Comparison of ENCODE assay signal across 15 mouse cellular contexts in the genomic region with DNA sequence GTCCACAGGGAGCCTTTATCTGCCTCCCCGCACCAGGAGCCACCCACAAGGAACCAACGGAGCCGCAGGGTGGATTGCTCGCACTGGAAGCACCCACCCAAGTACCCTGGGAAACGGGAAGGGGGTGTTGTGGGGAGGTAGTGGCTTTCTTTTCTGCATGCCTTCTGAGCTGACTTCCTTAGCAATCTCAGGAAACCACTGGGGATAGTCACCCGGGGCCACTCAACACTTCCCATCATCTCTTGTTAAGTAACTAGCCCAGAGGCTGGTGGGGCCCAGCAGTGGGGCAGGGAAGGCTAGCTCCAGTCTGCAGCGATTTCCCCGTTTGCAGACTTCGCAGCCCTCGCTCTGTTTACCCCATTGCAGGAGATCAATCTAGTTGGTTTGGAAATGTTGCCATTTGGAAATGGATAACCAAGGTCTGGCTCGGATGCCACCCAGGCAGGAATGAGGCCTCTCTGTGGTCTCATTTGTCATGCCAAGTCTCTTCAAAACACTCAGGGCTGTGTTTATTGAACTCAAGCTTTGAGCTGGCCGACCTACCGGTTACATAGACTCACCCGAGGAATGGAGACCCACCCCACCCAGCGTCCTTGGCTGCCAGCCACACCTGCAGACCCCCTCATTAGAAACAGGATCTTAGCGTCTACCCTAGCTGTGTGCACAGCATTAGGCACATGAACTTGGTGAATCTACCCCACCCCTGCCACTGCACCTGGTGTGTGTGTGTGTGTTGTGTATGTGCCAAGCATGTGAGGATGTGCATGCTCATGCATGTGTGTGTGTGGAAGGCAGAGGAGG. TPM values are rescaled to one million over a fixed set of nuclear protein-coding genes. Genes with fewer than 3 reads are reported as not detected.
DNase-seq lines count a peak whose midpoint lies in the region; ATAC-seq lines count a peak whose summit lies in the region.
"Had no signal": no experiment of that assay in that cellular context is flagged by ENCODE, and none has a peak within 500 bp of the region (broad histone marks: within the 10 kb centered on the region; RNA-seq: fewer than 3 reads in every experiment).

No protein-coding gene starts in this region.

- H3K4me3 ChIP-seq in kidney, embryonic 16.5 days (ENCODE audit: low read length): no peak overlapping the region
- no peak overlapping the region for H3K4me3 ChIP-seq in intestine, embryonic 15.5 days (replicated peaks)
- H3K4me3 ChIP-seq: heart, embryonic 10.5 days; lung, embryonic 15.5 days; myocyte had no signal

- H3K9me3 ChIP-seq in kidney, embryonic 16.5 days (ENCODE audit: low read length): no peaks in the 10 kb centered on the region
- no peaks in the 10 kb centered on the region for H3K9me3 ChIP-seq in intestine, embryonic 15.5 days
- H3K9me3 ChIP-seq: heart, embryonic 10.5 days; lung, embryonic 15.5 days had no signal

- no peak overlapping the region for H3K9ac ChIP-seq in kidney, embryonic 16.5 days (replicated peaks; ENCODE audit: low read length)
- H3K9ac ChIP-seq in intestine, embryonic 15.5 days: no peak overlapping the region
- H3K9ac ChIP-seq: lung, embryonic 15.5 days had no signal

- WGBS in kidney, embryonic 16.5 days: 53% methylated on average over 16 of the region's 16 CpGs
- WGBS in intestine, embryonic 15.5 days: 25% methylated on average over 16 of the region's 16 CpGs

- peaks cover 7% of the 10 kb centered on the region; the same call in 1 of the 2 replicates for H3K4me1 ChIP-seq in kidney, embryonic 16.5 days (ENCODE audit: insufficient read depth, low read length)
- peaks cover 6% of the 10 kb centered on the region for H3K4me1 ChIP-seq in intestine, embryonic 15.5 days (replicated peaks)

- peak; percentile 21 for DNase-seq in adrenal gland, postnatal 10 days
- no peak for DNase-seq in adrenal gland, adult 18-20 months (ENCODE audit: low spot score in 2 of 2)
- DNase-seq in kidney, postnatal 36 days: peak; percentile 14 to 21
- no peak for DNase-seq in ovary, postnatal 10 days (ENCODE audit: low spot score)
- no peak for DNase-seq in MN1 (ENCODE audit: low spot score)
- DNase-seq: adrenal gland, adult 8-10 months; cerebellum, adult 9-11 months had no signal

- no peaks in the 10 kb centered on the region for H3K36me3 ChIP-seq in kidney, embryonic 16.5 days (ENCODE audit: insufficient read depth, low read length)
- H3K36me3 ChIP-seq in intestine, embryonic 15.5 days: no peaks in the 10 kb centered on the region
- H3K36me3 ChIP-seq: heart, embryonic 10.5 days; lung, embryonic 15.5 days had no signal

- H3K27ac ChIP-seq in kidney, embryonic 16.5 days (ENCODE audit: low read length): no peak overlapping the region
- 0 out of 2 replicates have a peak overlapping the region, but pooled peaks have one; percentile 17 for H3K27ac ChIP-seq in intestine, embryonic 15.5 days
- H3K27ac ChIP-seq: heart, embryonic 10.5 days; lung, embryonic 15.5 days had no signal

- no peak for ATAC-seq in kidney, embryonic 16.5 days (ENCODE audit: low FRiP score, low TSS enrichment)
- ATAC-seq in intestine, embryonic 15.5 days: peak; percentile 47; the same call in 1 of the 2 replicates
- peak; percentile 22; the same call in 1 of the 2 replicates for ATAC-seq in monocyte, adult 5-6 weeks (replicated peaks; ENCODE audit: insufficient number of reproducible peaks, low FRiP score, low TSS enrichment, poor library complexity, severe bottlenecking)
- ATAC-seq: forebrain, embryonic 14.5 days had no signal

- H3K27me3 ChIP-seq in kidney, embryonic 16.5 days (ENCODE audit: insufficient read depth, low read length): no peaks in the 10 kb centered on the region
- H3K27me3 ChIP-seq in intestine, embryonic 15.5 days (replicated peaks): no peaks in the 10 kb centered on the region

- H3K4me2 ChIP-seq in kidney, embryonic 16.5 days (replicated peaks; ENCODE audit: low read depth, low read length): no peak overlapping the region
- H3K4me2 ChIP-seq in intestine, embryonic 15.5 days (replicated peaks): no peak overlapping the region
- H3K4me2 ChIP-seq: lung, embryonic 15.5 days had no signal

RNA-seq across cellular contexts. Expression of a gene that starts 33.3 kb away (rescaled TPM):
- under 1 TPM in 1 of 2 experiments, not detected in 1; 0.06 TPM for total RNA-seq in adrenal gland, postnatal 10 days (2021)
- not detected for total RNA-seq in adrenal gland, adult 18-20 months (2021)
- polyA plus RNA-seq in kidney, embryonic 16.5 days (2015; fragmentation: Nextera tagmentation; extraction: Ambion mirVana): 1.5 and 2.9 TPM in 2 replicates
- 6.6 and 8.4 TPM in 2 replicates for polyA plus RNA-seq in intestine, embryonic 15.5 days (2015; fragmentation: Nextera tagmentation; extraction: Ambion mirVana)
- total RNA-seq in monocyte, adult 5-6 weeks (2017): not detected in 3 replicates
- total RNA-seq: heart, postnatal 25 days had no signal
- polyA plus RNA-seq: myocyte had no signal

Comparison
In these comparisons a context has a peak if more than half of its experiments do, and no peak if none do; other contexts are left out.
1. DNase-seq: peak in adrenal gland, postnatal 10 days (single experiment) and kidney, postnatal 36 days (2 of 2); none in adrenal gland, adult 18-20 months (0 of 2), ovary, postnatal 10 days (single experiment) and MN1 (single experiment).